Mouse (Mus musculus) heart, embryonic 10.5 days (tissue): ENCODE results near the gene Ankrd34c. TPM values are rescaled to one million over a fixed set of nuclear protein-coding genes. Genes with fewer than 3 reads are reported as not detected.

Experiments used
- DNase-seq: peaks from one replicate; pipeline ENCODE4 v3.0.0-alpha.2; 2017; ENCODE audit warnings: low spot score
- H3K27ac ChIP-seq: fragments of 300-500 bp; sonication (generic); 2 replicates; pipeline ENCODE4 v1.5.1; 2016; ENCODE audit warnings: mild to moderate bottlenecking
- H3K27me3 ChIP-seq: fragments of 300-500 bp; sonication (generic); 2 replicates; pipeline ENCODE4 v1.6.1; 2016; ENCODE audit warnings: mild to moderate bottlenecking; ENCODE audit not compliant: poor library complexity, insufficient read depth, severe bottlenecking
- H3K36me3 ChIP-seq: fragments of 300-500 bp; sonication (generic); 2 replicates; pipeline ENCODE4 v1.6.1; 2016; ENCODE audit warnings: mild to moderate bottlenecking, moderate library complexity
- H3K4me1 ChIP-seq: fragments of 300-500 bp; sonication (generic); 2 replicates; pipeline ENCODE4 v1.6.1; 2016; ENCODE audit warnings: mild to moderate bottlenecking
- H3K4me3 ChIP-seq: fragments of 300-500 bp; sonication (generic); 2 replicates; pipeline ENCODE4 v1.5.1; 2016; ENCODE audit warnings: mild to moderate bottlenecking, moderate library complexity
- H3K9me3 ChIP-seq: fragments of 300-500 bp; sonication (generic); 2 replicates; pipeline ENCODE4 v1.6.1; 2016; ENCODE audit warnings: mild to moderate bottlenecking, moderate library complexity
- WGBS: fragments of 180-500 bp; shearing (Covaris S2); methylation state at CpG from one replicate; pipeline ENCODE4 v1.1.7; 2016; 5-methylcytosine and 5-hydroxymethylcytosine counted together
- polyA plus RNA-seq: library from polyadenylated mRNA; unstranded; fragments of >200 nt; fragmentation: Nextera tagmentation; extraction: Ambion mirVana; gene quantifications from 2 replicates; pipeline ENCODE4 v1.2.1, GENCODE M21; 2016

Gene Ankrd34c
- polyA plus RNA-seq, result not detected in 2 replicates

- DNase-seq, result no peak
- no peak within 1 kb of the TSS for H3K27ac ChIP-seq
- peaks cover 13% of the 10 kb centered on the region for H3K27me3 ChIP-seq
- WGBS, result under 1% methylated on average over 8 of the region's 8 CpGs
- no peaks in the 10 kb centered on the region for H3K9me3 ChIP-seq
- no peaks in the 10 kb centered on the region for H3K36me3 ChIP-seq
- no peak within 1 kb of the TSS for H3K4me3 ChIP-seq
- H3K4me1 ChIP-seq, result no peaks in the 10 kb centered on the region
Measured at GRCm38 (mm10) chr9:89738295-89738694, at the start of gene Ankrd34c. Ankrd34c (minus strand) TSS chr9:89738475.

- H3K4me1 ChIP-seq, result no peaks in the 10 kb centered on the region
Measured at GRCm38 (mm10) chr9:89787532-89787931, 49.3 kb upstream of the Ankrd34c start.

GRCm38 (mm10) chr9:89781395-89781927 is 43.2 kb upstream of the Ankrd34c start:
- Histone ChIP-seq H3K27ac (no peak overlapping the region), H3K9me3 (no peaks in the 10 kb centered on the region), H3K4me1 (no peaks in the 10 kb centered on the region), H3K27me3 (no peaks in the 10 kb centered on the region), H3K36me3 (no peaks in the 10 kb centered on the region), H3K4me3 (no peak overlapping the region)
- DNase-seq, result no peak

More at GRCm38 (mm10) chr9:89787532-89787931, 49.3 kb upstream of the Ankrd34c start:
- 65% methylated on average over 4 of the region's 4 CpGs for WGBS
- no peaks in the 10 kb centered on the region for H3K36me3 ChIP-seq
- H3K27ac ChIP-seq, result no peak overlapping the region
- no peak for DNase-seq
- H3K27me3 ChIP-seq, result no peaks in the 10 kb centered on the region
- H3K9me3 ChIP-seq, result no peaks in the 10 kb centered on the region
- H3K4me3 ChIP-seq, result no peak overlapping the region

GRCm38 (mm10) chr9:89779237-89779636 is 41.0 kb upstream of the Ankrd34c start:
- Histone ChIP-seq H3K9me3 (no peaks in the 10 kb centered on the region), H3K36me3 (no peaks in the 10 kb centered on the region), H3K4me3 (no peak overlapping the region), H3K4me1 (no peaks in the 10 kb centered on the region), H3K27ac (no peak overlapping the region), H3K27me3 (no peaks in the 10 kb centered on the region)
- WGBS, result 95% methylated on average over 1 of the region's 1 CpGs
- DNase-seq, result no peak

GRCm38 (mm10) chr9:89771153-89771552 is 32.9 kb upstream of the Ankrd34c start:
- 14% methylated on average over 1 of the region's 1 CpGs for WGBS
- no peaks in the 10 kb centered on the region for H3K27me3 ChIP-seq
- H3K36me3 ChIP-seq, result no peaks in the 10 kb centered on the region
- H3K27ac ChIP-seq, result 0 out of 2 replicates have a peak overlapping the region, but pooled peaks have one; percentile 69
- H3K9me3 ChIP-seq, result no peaks in the 10 kb centered on the region
- no peak for DNase-seq
- no peak overlapping the region for H3K4me3 ChIP-seq
- H3K4me1 ChIP-seq, result peaks cover 4% of the 10 kb centered on the region; the same call in 1 of the 2 replicates

- no peaks in the 10 kb centered on the region for H3K36me3 ChIP-seq
- no peaks in the 10 kb centered on the region for H3K9me3 ChIP-seq
- DNase-seq, result no peak
- no peak overlapping the region for H3K27ac ChIP-seq
- H3K27me3 ChIP-seq, result no peaks in the 10 kb centered on the region
- WGBS, result 71% methylated on average over 1 of the region's 1 CpGs
- H3K4me1 ChIP-seq, result no peaks in the 10 kb centered on the region
- H3K4me3 ChIP-seq, result no peak overlapping the region
Measured at GRCm38 (mm10) chr9:89762017-89762416, 23.7 kb upstream of the Ankrd34c start.

GRCm38 (mm10) chr9:89758569-89758968 is 20.3 kb upstream of the Ankrd34c start:
- H3K36me3 ChIP-seq, result no peaks in the 10 kb centered on the region
- H3K4me3 ChIP-seq, result no peak overlapping the region
- no peak overlapping the region for H3K27ac ChIP-seq
- H3K27me3 ChIP-seq, result no peaks in the 10 kb centered on the region
- no peak for DNase-seq
- H3K9me3 ChIP-seq, result no peaks in the 10 kb centered on the region
- 89% methylated on average over 1 of the region's 1 CpGs for WGBS
- H3K4me1 ChIP-seq, result no peaks in the 10 kb centered on the region

- no peak for DNase-seq
- no peaks in the 10 kb centered on the region for H3K9me3 ChIP-seq
- H3K4me3 ChIP-seq, result no peak overlapping the region
- no peak overlapping the region for H3K27ac ChIP-seq
- H3K4me1 ChIP-seq, result no peaks in the 10 kb centered on the region
- no peaks in the 10 kb centered on the region for H3K27me3 ChIP-seq
- no peaks in the 10 kb centered on the region for H3K36me3 ChIP-seq
- WGBS, result 76% methylated on average over 1 of the region's 1 CpGs
Measured at GRCm38 (mm10) chr9:89758139-89758538, 19.9 kb upstream of the Ankrd34c start.

GRCm38 (mm10) chr9:89757571-89757970 is 19.3 kb upstream of the Ankrd34c start:
- no peak for DNase-seq
- Histone ChIP-seq H3K27me3 (no peaks in the 10 kb centered on the region), H3K9me3 (no peaks in the 10 kb centered on the region), H3K4me3 (no peak overlapping the region), H3K4me1 (no peaks in the 10 kb centered on the region), H3K36me3 (no peaks in the 10 kb centered on the region), H3K27ac (no peak overlapping the region)
- 40% methylated on average over 4 of the region's 4 CpGs for WGBS

GRCm38 (mm10) chr9:89740041-89740440 is 1.8 kb upstream of the Ankrd34c start:
- no peak for DNase-seq
- Histone ChIP-seq H3K4me3 (no peak overlapping the region), H3K27ac (no peak overlapping the region), H3K9me3 (no peaks in the 10 kb centered on the region), H3K36me3 (no peaks in the 10 kb centered on the region), H3K4me1 (no peaks in the 10 kb centered on the region), H3K27me3 (peaks cover 13% of the 10 kb centered on the region)

- Histone ChIP-seq H3K27me3 (peaks cover 13% of the 10 kb centered on the region), H3K9me3 (no peaks in the 10 kb centered on the region), H3K36me3 (no peaks in the 10 kb centered on the region), H3K4me3 (no peak overlapping the region), H3K4me1 (no peaks in the 10 kb centered on the region), H3K27ac (no peak overlapping the region)
- no peak for DNase-seq
- 9% methylated on average over 6 of the region's 6 CpGs for WGBS
Measured at GRCm38 (mm10) chr9:89737888-89738287, 387 bp downstream of the Ankrd34c start.

- H3K27ac ChIP-seq, result no peak overlapping the region
- no peaks in the 10 kb centered on the region for H3K9me3 ChIP-seq
- H3K4me3 ChIP-seq, result no peak overlapping the region
- no peaks in the 10 kb centered on the region for H3K4me1 ChIP-seq
- H3K27me3 ChIP-seq, result peaks cover 13% of the 10 kb centered on the region
- WGBS, result 8% methylated on average over 20 of the region's 20 CpGs
- peak; percentile 87 for DNase-seq
- H3K36me3 ChIP-seq, result no peaks in the 10 kb centered on the region
Measured at GRCm38 (mm10) chr9:89736932-89737705, 1.2 kb downstream of the Ankrd34c start.

GRCm38 (mm10) chr9:89706906-89707305 is 31.4 kb downstream of the Ankrd34c start:
- Histone ChIP-seq H3K9me3 (no peaks in the 10 kb centered on the region), H3K27ac (no peak overlapping the region), H3K4me1 (peaks cover 12% of the 10 kb centered on the region; the same call in 1 of the 2 replicates), H3K27me3 (no peaks in the 10 kb centered on the region), H3K36me3 (peaks cover 1% of the 10 kb centered on the region; the same call in 1 of the 2 replicates), H3K4me3 (no peak overlapping the region)
- 22% methylated on average over 4 of the region's 4 CpGs for WGBS
- no peak for DNase-seq
